Mouse (Mus musculus) testis, adult 2 months (tissue): ENCODE results near the gene Foxd2.

Source experiments
- CTCF ChIP-seq: fragments of 200-500 bp; IDR thresholded peaks from 2 replicates; pipeline ENCODE4 v1.5.1; 2012; ENCODE audit warnings: low read depth, mild to moderate bottlenecking, inconsistent platforms, low read length, moderate library complexity; ENCODE audit not compliant: control insufficient read depth, insufficient read depth, insufficient replicate concordance
- POLR2A ChIP-seq: fragments of 200-500 bp; IDR thresholded peaks from 2 replicates; pipeline ENCODE4 v1.6.1; 2012; ENCODE audit warnings: low read depth, mild to moderate bottlenecking, inconsistent platforms, low read length, moderate library complexity; ENCODE audit not compliant: control insufficient read depth

DNA sequence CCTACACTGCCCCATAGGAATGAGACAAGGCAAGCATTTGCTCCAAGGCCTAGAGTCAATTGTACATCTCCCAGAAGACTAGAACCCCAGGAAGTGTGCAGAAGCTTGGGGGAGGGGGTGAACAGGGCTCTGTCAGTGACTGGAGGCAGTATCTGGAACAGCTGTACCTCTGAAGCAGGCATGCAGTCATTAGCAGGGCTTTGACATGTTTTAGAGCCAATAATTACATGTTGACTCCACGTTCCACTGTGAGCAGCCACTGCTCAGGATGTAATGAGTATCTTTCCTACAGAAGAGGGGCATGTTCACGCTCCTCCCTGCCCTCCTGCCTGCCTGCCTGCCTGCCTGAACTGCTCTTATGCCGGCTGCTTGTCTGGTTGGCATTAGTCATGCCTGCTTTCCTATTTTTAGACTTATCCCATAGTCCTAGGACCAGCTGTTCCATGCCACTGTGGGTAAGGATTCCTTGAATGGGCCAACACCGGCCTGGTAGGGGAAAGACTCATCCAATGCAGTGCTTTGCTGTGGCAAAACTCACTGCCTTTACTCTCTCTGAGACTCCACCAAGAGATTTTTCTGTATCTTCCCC, 28.9 kb upstream of the Foxd2 start:
- no peak for TF ChIP-seq POLR2A
- no peak for TF ChIP-seq CTCF
